Mouse (Mus musculus): ENCODE results near the gene Chsy1. TPM values are rescaled to one million over a fixed set of nuclear protein-coding genes. Genes with fewer than 3 reads are reported as not detected.

The Chsy1 gene
- polyA plus RNA-seq, 1 experiment from 2014 or later, result 10.0 TPM

DNA sequence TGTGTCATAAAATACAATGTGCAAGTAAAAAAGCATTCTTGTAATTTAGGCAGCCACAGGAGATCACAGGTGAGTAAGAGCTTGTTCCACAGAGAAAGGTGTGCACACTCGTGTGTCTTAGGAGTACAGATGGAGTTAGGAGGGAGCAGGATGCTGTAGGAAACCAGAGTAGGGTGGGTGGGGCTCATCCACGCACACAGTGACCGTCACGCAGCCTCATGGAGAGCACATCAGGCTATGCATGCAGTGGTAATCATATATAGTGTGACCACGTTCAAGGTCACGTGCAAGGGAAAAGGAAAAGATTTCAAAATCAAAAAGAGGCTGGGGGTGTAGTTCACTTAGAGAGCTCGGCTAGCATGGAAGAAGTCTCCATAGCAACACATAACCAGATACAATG is 33.2 kb downstream of the Chsy1 start:
- H3K4me1 ChIP-seq (ENCODE audit: control insufficient read depth, insufficient read depth, low read depth, low read length), result peaks cover 22% of the 10 kb centered on the region
- no peak overlapping the region for H3K4me3 ChIP-seq (ENCODE audit: low read length)
- no peaks in the 10 kb centered on the region for H3K36me3 ChIP-seq (ENCODE audit: control insufficient read depth, insufficient read depth, low read length)
- H3K4me2 ChIP-seq (ENCODE audit: low read length), result no peak overlapping the region
- WGBS, result 74% methylated on average over 7 of the region's 7 CpGs
- no peak overlapping the region for H3K27ac ChIP-seq (ENCODE audit: low read depth, low read length)
- H3K9me3 ChIP-seq (ENCODE audit: control insufficient read depth, low read length), result no peaks in the 10 kb centered on the region
- peak; percentile 34; the same call in 1 of the 2 replicates for ATAC-seq
- H3K9ac ChIP-seq (ENCODE audit: low read depth, low read length), result no peak overlapping the region
- H3K27me3 ChIP-seq (replicated peaks; ENCODE audit: control insufficient read depth, insufficient read depth, low read length), result no peaks in the 10 kb centered on the region

- WGBS, result 91% methylated on average over 2 of the region's 2 CpGs
- H3K9ac ChIP-seq (ENCODE audit: low read depth, low read length), result no peak overlapping the region
- no peaks in the 10 kb centered on the region for H3K36me3 ChIP-seq (ENCODE audit: control insufficient read depth, insufficient read depth, low read length)
- peaks cover 22% of the 10 kb centered on the region for H3K4me1 ChIP-seq (ENCODE audit: control insufficient read depth, insufficient read depth, low read depth, low read length)
- no peaks in the 10 kb centered on the region for H3K9me3 ChIP-seq (ENCODE audit: control insufficient read depth, low read length)
- no peak for ATAC-seq
- no peak overlapping the region for H3K27ac ChIP-seq (ENCODE audit: low read depth, low read length)
- no peak overlapping the region for H3K4me3 ChIP-seq (ENCODE audit: low read length)
- H3K4me2 ChIP-seq (ENCODE audit: low read length), result no peak overlapping the region
- no peaks in the 10 kb centered on the region for H3K27me3 ChIP-seq (replicated peaks; ENCODE audit: control insufficient read depth, insufficient read depth, low read length)
These were observed 35.2 kb downstream of the Chsy1 start for GRCm38 (mm10) chr7:66144543-66144942.

DNA sequence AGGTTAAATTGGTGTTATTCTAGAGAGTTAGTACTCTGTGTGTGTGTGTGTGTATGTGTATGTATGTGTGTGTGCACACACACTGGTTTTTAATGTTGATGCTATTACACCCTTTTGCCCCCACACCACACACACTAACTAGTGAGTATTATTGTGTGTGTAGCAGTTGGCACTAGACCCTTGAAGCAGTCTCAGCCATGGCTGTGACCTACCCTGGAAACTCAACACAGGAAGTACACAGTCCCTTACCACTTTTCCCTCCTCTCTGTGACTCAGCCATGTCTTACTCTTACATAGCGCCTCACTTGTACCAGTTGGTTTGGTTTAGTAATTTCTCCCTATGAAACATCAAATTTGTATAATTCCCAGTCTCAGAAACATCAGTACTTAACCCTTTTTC is 37.8 kb downstream of the Chsy1 start:
- no peak overlapping the region for H3K4me3 ChIP-seq (ENCODE audit: low read length)
- H3K27me3 ChIP-seq (replicated peaks; ENCODE audit: control insufficient read depth, insufficient read depth, low read length), result no peaks in the 10 kb centered on the region
- no peaks in the 10 kb centered on the region for H3K36me3 ChIP-seq (ENCODE audit: control insufficient read depth, insufficient read depth, low read length)
- H3K4me1 ChIP-seq (ENCODE audit: control insufficient read depth, insufficient read depth, low read depth, low read length), result peaks cover 8% of the 10 kb centered on the region
- no peak overlapping the region for H3K9ac ChIP-seq (ENCODE audit: low read depth, low read length)
- ATAC-seq, result no peak
- 100% methylated on average over 1 of the region's 1 CpGs for WGBS
- H3K27ac ChIP-seq (ENCODE audit: low read depth, low read length), result no peak overlapping the region
- H3K9me3 ChIP-seq (ENCODE audit: control insufficient read depth, low read length), result no peaks in the 10 kb centered on the region
- no peak overlapping the region for H3K4me2 ChIP-seq (ENCODE audit: low read length)

DNA sequence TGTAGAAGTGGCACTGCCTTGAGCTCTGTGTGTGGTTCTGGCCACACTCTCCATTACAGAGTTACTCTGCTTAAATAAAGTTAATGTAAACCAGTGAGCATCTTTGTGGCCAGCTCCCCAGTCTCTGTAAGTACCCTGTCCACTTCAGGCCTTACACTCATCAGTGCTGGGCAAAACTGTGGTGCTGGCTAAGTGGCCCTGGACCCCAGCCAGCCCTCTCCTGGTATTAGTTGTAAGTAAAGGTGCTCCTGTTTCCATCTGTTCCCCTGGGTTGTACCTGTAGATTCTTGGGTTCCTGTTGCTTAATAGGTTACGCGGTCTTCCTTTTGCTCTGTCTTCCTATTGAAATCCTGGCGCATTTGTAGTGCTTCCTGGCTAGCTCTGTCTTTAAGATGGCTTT is 38.5 kb downstream of the Chsy1 start:
- WGBS, result 99% methylated on average over 3 of the region's 3 CpGs
- no peak for ATAC-seq
- H3K27me3 ChIP-seq (replicated peaks; ENCODE audit: control insufficient read depth, insufficient read depth, low read length), result no peaks in the 10 kb centered on the region
- H3K4me1 ChIP-seq (ENCODE audit: control insufficient read depth, insufficient read depth, low read depth, low read length), result peaks cover 2% of the 10 kb centered on the region; the same call in 1 of the 2 replicates
- H3K4me2 ChIP-seq (ENCODE audit: low read length), result no peak overlapping the region
- no peaks in the 10 kb centered on the region for H3K9me3 ChIP-seq (ENCODE audit: control insufficient read depth, low read length)
- no peak overlapping the region for H3K9ac ChIP-seq (ENCODE audit: low read depth, low read length)
- H3K36me3 ChIP-seq (ENCODE audit: control insufficient read depth, insufficient read depth, low read length), result no peaks in the 10 kb centered on the region
- H3K27ac ChIP-seq (ENCODE audit: low read depth, low read length), result no peak overlapping the region
- no peak overlapping the region for H3K4me3 ChIP-seq (ENCODE audit: low read length)

- H3K27ac ChIP-seq (ENCODE audit: low read depth, low read length), result no peak overlapping the region
- no peaks in the 10 kb centered on the region for H3K27me3 ChIP-seq (replicated peaks; ENCODE audit: control insufficient read depth, insufficient read depth, low read length)
- 66% methylated on average over 8 of the region's 8 CpGs for WGBS
- H3K4me1 ChIP-seq (ENCODE audit: control insufficient read depth, insufficient read depth, low read depth, low read length), result peaks cover 2% of the 10 kb centered on the region; the same call in 1 of the 2 replicates
- H3K9ac ChIP-seq (ENCODE audit: low read depth, low read length), result no peak overlapping the region
- H3K4me3 ChIP-seq (ENCODE audit: low read length), result no peak overlapping the region
- H3K4me2 ChIP-seq (ENCODE audit: low read length), result no peak overlapping the region
- H3K36me3 ChIP-seq (ENCODE audit: control insufficient read depth, insufficient read depth, low read length), result no peaks in the 10 kb centered on the region
- no peaks in the 10 kb centered on the region for H3K9me3 ChIP-seq (ENCODE audit: control insufficient read depth, low read length)
- ATAC-seq, result no peak
These were observed 40.2 kb downstream of the Chsy1 start for GRCm38 (mm10) chr7:66149506-66149905.

- Histone ChIP-seq H3K9ac (ENCODE audit: low read depth, low read length) (no peak overlapping the region), H3K4me3 (ENCODE audit: low read length) (no peak overlapping the region), H3K9me3 (ENCODE audit: control insufficient read depth, low read length) (no peaks in the 10 kb centered on the region), H3K4me1 (ENCODE audit: control insufficient read depth, insufficient read depth, low read depth, low read length) (peaks cover 2% of the 10 kb centered on the region; the same call in 1 of the 2 replicates), H3K27ac (ENCODE audit: low read depth, low read length) (no peak overlapping the region), H3K36me3 (ENCODE audit: control insufficient read depth, insufficient read depth, low read length) (no peaks in the 10 kb centered on the region), H3K4me2 (ENCODE audit: low read length) (no peak overlapping the region), H3K27me3 (replicated peaks; ENCODE audit: control insufficient read depth, insufficient read depth, low read length) (no peaks in the 10 kb centered on the region)
- no peak for ATAC-seq
- WGBS, result 76% methylated on average over 3 of the region's 3 CpGs
These were observed 41.1 kb downstream of the Chsy1 start for GRCm38 (mm10) chr7:66150411-66150810.

DNA sequence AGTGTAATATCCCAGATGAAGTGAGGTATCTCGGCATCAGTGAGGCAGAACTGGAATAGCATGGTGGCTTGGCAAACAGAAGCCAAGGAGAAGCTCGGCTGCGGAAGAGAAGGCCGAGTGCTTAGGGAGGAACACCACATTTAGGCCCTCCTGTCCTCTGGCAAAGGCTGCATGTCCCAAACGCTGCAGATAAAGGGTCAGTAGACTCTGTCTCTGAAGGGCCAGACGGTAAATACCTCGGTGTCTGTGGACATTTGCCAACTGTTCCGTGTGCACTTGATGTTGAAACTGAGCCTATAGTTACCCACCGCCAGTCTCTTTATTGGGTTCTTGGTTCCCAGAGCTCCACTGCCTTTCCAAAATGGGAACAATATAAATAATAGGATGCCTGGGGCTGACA is 48.1 kb downstream of the Chsy1 start:
- Histone ChIP-seq H3K4me3 (ENCODE audit: low read length) (no peak overlapping the region), H3K4me2 (ENCODE audit: low read length) (no peak overlapping the region), H3K27me3 (replicated peaks; ENCODE audit: control insufficient read depth, insufficient read depth, low read length) (no peaks in the 10 kb centered on the region), H3K36me3 (ENCODE audit: control insufficient read depth, insufficient read depth, low read length) (no peaks in the 10 kb centered on the region), H3K4me1 (ENCODE audit: control insufficient read depth, insufficient read depth, low read depth, low read length) (peaks cover 11% of the 10 kb centered on the region), H3K9ac (ENCODE audit: low read depth, low read length) (no peak overlapping the region), H3K27ac (ENCODE audit: low read depth, low read length) (no peak overlapping the region), H3K9me3 (ENCODE audit: control insufficient read depth, low read length) (no peaks in the 10 kb centered on the region)
- no peak for ATAC-seq
- 64% methylated on average over 9 of the region's 9 CpGs for WGBS

- Histone ChIP-seq H3K4me2 (ENCODE audit: low read length) (no peak overlapping the region), H3K36me3 (ENCODE audit: control insufficient read depth, insufficient read depth, low read length) (no peaks in the 10 kb centered on the region), H3K4me3 (ENCODE audit: low read length) (no peak overlapping the region), H3K4me1 (ENCODE audit: control insufficient read depth, insufficient read depth, low read depth, low read length) (peaks cover 11% of the 10 kb centered on the region), H3K27ac (ENCODE audit: low read depth, low read length) (no peak overlapping the region), H3K9me3 (ENCODE audit: control insufficient read depth, low read length) (no peaks in the 10 kb centered on the region), H3K9ac (ENCODE audit: low read depth, low read length) (no peak overlapping the region), H3K27me3 (replicated peaks; ENCODE audit: control insufficient read depth, insufficient read depth, low read length) (no peaks in the 10 kb centered on the region)
- WGBS, result 73% methylated on average over 4 of the region's 4 CpGs
- ATAC-seq, result peak; percentile 62
These were observed 48.6 kb downstream of the Chsy1 start for GRCm38 (mm10) chr7:66157861-66158415.

DNA sequence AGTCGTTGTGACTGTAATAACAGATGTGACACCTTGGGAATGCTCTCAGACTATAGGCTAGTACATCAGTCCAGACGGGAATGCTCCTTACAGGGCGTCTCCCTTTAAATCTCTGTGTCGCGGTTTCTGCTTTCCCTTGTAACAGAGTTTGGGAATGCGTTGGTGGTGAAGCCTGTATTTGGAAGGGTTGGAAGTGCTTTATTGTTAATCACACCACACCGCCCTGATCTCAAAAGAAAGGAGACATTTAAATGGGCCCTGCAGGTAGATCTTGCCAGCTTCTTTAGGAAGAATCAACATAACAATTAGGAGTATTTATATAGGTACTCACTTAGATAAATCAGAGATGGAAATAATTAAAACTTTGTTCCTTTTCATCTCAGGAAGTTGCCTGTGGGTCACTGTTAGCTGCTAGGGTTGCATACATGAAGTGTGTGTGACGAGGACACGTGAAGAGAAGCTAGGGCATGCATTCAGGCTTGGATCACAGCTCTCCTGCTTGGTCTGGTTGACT is 49.4 kb downstream of the Chsy1 start:
- H3K36me3 ChIP-seq (ENCODE audit: control insufficient read depth, insufficient read depth, low read length), result no peaks in the 10 kb centered on the region
- no peak for ATAC-seq
- H3K27ac ChIP-seq (ENCODE audit: low read depth, low read length), result no peak overlapping the region
- no peaks in the 10 kb centered on the region for H3K27me3 ChIP-seq (replicated peaks; ENCODE audit: control insufficient read depth, insufficient read depth, low read length)
- H3K9ac ChIP-seq (ENCODE audit: low read depth, low read length), result no peak overlapping the region
- H3K4me2 ChIP-seq (ENCODE audit: low read length), result no peak overlapping the region
- 65% methylated on average over 9 of the region's 9 CpGs for WGBS
- no peaks in the 10 kb centered on the region for H3K9me3 ChIP-seq (ENCODE audit: control insufficient read depth, low read length)
- H3K4me3 ChIP-seq (ENCODE audit: low read length), result no peak overlapping the region
- peaks cover 11% of the 10 kb centered on the region for H3K4me1 ChIP-seq (ENCODE audit: control insufficient read depth, insufficient read depth, low read depth, low read length)

Measured in hindbrain, embryonic 16.5 days (tissue).